Mouse (Mus musculus) lung, postnatal 0 days (tissue): ENCODE data around the gene Fam189b.
"Not testable (repeated sequence)": the region's sequence is repeated elsewhere in the genome, so short reads cannot be mapped to it uniquely, and the experiment has no call there.

Experiments used
- CTCF ChIP-seq: IDR thresholded peaks from 2 replicates; pipeline ENCODE4 v1.5.1; 2016; ENCODE audit warnings: antibody characterized with exemption, mild to moderate bottlenecking
- EP300 ChIP-seq: IDR thresholded peaks from 2 replicates; pipeline ENCODE4 v1.6.1; 2016; ENCODE audit warnings: antibody characterized with exemption, mild to moderate bottlenecking, control low read depth

DNA sequence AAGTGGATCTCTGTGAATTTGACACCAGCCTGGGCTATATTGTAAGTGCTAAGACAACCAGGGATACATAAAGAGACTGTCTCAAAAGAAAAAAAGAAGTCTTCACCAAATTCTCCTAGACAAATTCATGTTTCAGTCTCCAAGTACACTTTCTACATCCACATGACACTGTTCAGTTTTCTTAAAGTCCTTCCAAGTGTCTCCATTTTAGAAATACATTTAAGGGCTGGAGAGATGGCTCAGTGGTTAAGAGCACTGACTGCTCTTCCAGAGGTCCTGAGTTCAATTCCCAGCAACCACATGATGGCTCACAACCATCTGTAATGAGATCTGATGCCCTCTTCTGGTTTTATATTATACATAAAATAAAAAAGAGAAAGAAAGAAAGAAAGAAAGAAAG is 21.7 kb upstream of the Fam189b start:
- TF ChIP-seq CTCF, EP300: not testable (repeated sequence)
